Mouse (Mus musculus) liver, adult 2 months (tissue): ENCODE data around the gene Ltbp4. TPM values are rescaled to one million over a fixed set of nuclear protein-coding genes. Genes with fewer than 3 reads are reported as not detected.

Source experiments
- DNase-seq: peaks from one replicate; pipeline ENCODE4 v3.0.0-alpha.2; 2011; ENCODE audit warnings: low read depth, low spot score; ENCODE audit errors: extremely low read depth
- H3K27ac ChIP-seq: fragments of 200-500 bp; replicated peaks from 2 replicates; pipeline ENCODE4 v1.5.1; 2012; ENCODE audit warnings: low read depth, mild to moderate bottlenecking, control low read depth, inconsistent platforms, low read length; ENCODE audit not compliant: insufficient read depth
- H3K27me3 ChIP-seq: fragments of 200-500 bp; 2 replicates; pipeline ENCODE4 v1.6.1; 2012; ENCODE audit warnings: mild to moderate bottlenecking, moderate library complexity, low read length, inconsistent platforms; ENCODE audit not compliant: control insufficient read depth, insufficient read depth
- H3K36me3 ChIP-seq: fragments of 200-500 bp; 2 replicates; pipeline ENCODE4 v1.6.1; 2012; ENCODE audit warnings: low read length, inconsistent platforms; ENCODE audit not compliant: control insufficient read depth, insufficient read depth
- H3K4me1 ChIP-seq: fragments of 200-500 bp; 2 replicates; pipeline ENCODE4 v1.6.1; 2011; ENCODE audit warnings: low read length; ENCODE audit not compliant: control insufficient read depth, insufficient read depth
- H3K4me3 ChIP-seq: fragments of 200-500 bp; 2 replicates; pipeline ENCODE4 v1.5.1; 2011; ENCODE audit warnings: low read depth, mild to moderate bottlenecking, control low read depth, low read length, moderate library complexity; ENCODE audit not compliant: insufficient read depth
- H3K79me2 ChIP-seq: fragments of 200-500 bp; 2 replicates; pipeline ENCODE4 v1.6.1; 2012; ENCODE audit warnings: inconsistent platforms, mild to moderate bottlenecking, low read length, moderate library complexity; ENCODE audit not compliant: control insufficient read depth, insufficient read depth
- H3K9ac ChIP-seq: fragments of 200-500 bp; 2 replicates; pipeline ENCODE4 v1.6.1; 2012; ENCODE audit warnings: low read depth, mild to moderate bottlenecking, control low read depth, inconsistent platforms, low read length
- CTCF ChIP-seq: fragments of 200-500 bp; IDR thresholded peaks from 2 replicates; pipeline ENCODE4 v1.5.1; 2011; ENCODE audit warnings: low read depth, low read length, control low read depth
- POLR2A ChIP-seq: fragments of 200-500 bp; IDR thresholded peaks from 2 replicates; pipeline ENCODE4 v1.6.1; 2011; ENCODE audit warnings: low read length, control low read depth; ENCODE audit not compliant: insufficient read depth; ENCODE audit errors: extremely low read depth
- WGBS: fragments of 180-500 bp; shearing (Covaris S2); methylation state at CpG from one replicate; pipeline ENCODE4 v1.1.7; 2018; 5-methylcytosine and 5-hydroxymethylcytosine counted together
- polyA plus RNA-seq: library from polyadenylated mRNA; depleted of rRNA; stranded (reverse); fragments of >200 nt; gene quantifications from 2 replicates; pipeline ENCODE4 v1.2.3, GENCODE M21; 2012
- total RNA-seq: library from RNA; depleted of rRNA; stranded (reverse); fragments of >200 nt; gene quantifications from 2 replicates; pipeline ENCODE4 v1.2.3, GENCODE M21; 2014

Ltbp4 gene
- total and polyA plus RNA-seq, 2 experiments = 9.4 to 29.2 TPM

DNA sequence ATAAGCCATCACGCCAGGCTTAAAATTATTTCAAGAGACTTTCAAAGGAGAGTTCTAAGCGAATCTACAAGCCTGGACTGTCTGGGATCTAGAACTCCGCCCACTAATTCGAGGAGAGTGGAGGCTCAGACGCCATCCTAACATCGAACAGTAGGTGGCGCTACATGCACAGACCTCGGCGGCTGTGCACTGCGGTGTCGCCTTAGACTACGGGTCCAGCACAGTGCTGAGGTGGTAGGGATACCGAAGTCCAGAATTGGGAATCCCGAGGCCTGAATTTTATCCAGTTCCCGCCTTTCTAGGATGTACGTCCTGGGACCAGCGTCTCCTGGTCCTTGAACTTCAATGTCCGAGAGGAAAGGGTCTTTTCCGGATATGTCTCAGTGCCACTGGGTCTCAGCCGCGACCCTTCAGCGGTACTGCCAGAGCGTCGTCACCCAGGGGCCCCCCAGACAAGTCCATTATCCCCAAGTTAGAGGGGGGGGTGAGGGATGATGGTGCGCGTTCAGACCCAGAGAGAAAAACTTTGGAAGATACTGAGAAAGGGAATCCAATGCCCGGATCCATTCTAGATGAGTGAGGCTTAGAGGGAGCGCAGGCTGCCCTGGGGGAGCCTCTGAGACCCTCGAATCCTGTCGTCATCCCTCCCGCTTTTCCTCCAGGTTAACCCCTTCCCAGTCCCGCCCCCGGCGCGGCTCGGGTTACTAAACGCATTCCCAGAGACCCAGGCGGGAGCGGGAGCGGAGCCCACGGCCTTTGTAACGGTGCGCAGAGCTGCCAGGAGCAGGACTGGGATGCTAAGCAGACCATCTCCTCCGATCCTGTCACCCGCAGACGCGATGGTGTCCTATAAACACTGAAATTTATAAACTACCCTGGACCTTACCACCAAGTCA lies 1.3 kb downstream of the Ltbp4 start:
- no peak for TF ChIP-seq POLR2A
- TF ChIP-seq CTCF = peak; percentile 98
- no peak overlapping the region for H3K9ac ChIP-seq

DNA sequence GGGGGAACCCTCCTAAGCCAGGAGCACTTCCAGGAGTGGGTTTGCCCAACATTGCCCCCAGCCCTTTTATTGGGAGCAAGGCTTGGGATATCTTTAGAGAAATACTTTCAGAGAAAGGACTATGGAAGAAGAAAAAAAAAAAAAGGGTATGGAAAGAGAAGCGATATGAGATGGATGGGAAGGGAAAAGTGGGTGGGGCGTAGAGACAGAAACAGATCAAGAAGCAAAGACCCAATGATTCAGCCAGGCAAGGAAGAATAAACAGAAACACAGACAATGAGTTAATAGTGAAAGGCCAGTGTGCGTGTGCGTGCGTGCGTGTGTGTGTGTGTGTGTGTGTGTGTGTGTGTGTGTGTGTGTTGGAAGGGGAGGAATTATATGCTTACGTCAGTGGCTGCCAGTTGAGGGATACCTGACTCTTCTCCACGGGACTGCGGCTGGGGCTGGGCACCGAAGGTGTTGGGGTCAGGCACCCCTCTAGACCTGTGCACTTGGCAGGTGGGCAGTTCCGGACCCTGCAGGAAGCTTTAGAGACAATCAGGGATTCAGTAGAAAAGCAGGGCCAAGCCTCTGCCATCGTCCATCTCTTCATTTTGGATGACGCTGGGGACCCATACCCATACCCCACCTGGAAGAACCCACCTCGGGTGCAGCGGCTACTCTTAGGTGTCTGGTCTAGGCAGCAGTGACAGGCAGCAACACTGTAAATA lies 2.3 kb downstream of the Ltbp4 start:
- Histone ChIP-seq H3K27ac (peak overlapping the region; percentile 38), H3K9ac (no peak overlapping the region), H3K4me3 (no peak overlapping the region), H3K36me3 (no peaks in the 10 kb centered on the region), H3K79me2 (no peaks in the 10 kb centered on the region), H3K4me1 (no peaks in the 10 kb centered on the region), H3K27me3 (peaks cover 8% of the 10 kb centered on the region)
- 61% methylated on average over 15 of the region's 15 CpGs for WGBS
- no peak for DNase-seq
- TF ChIP-seq POLR2A = no peak

More for the DNA sequence above, 1.3 kb downstream of the Ltbp4 start:
- Histone ChIP-seq H3K4me1 (no peaks in the 10 kb centered on the region), H3K27ac (no peak overlapping the region), H3K4me3 (no peak overlapping the region), H3K79me2 (no peaks in the 10 kb centered on the region), H3K27me3 (peaks cover 8% of the 10 kb centered on the region), H3K36me3 (no peaks in the 10 kb centered on the region)
- peak; percentile 44 for DNase-seq
- WGBS = 3% methylated on average over 47 of the region's 47 CpGs

DNA sequence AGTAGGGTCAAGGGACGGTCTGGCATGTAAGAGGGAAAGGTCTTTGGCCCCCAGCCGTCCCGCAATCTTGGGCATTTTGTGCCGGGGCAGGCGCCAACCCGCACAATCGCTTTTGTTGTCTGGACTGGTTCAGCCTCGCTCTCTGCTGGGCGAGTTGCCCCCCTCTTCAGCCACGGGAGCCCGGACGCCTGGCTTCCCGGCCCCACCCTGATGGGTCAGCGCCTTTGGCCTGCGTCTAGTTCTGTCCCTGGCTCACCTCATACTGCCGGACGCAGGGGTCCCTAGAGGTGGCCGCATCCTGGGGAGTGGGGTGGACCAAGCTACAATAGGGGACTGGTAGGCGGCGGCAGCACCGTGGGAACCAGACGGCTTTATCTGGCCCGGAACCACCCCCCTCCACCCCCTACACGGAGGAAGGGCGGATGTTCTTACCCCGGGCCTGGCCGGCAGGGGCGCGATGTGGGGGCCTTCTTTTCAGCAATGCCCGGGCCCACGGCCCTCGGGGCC lies 3.0 kb downstream of the Ltbp4 start:
- WGBS = 22% methylated on average over 32 of the region's 32 CpGs

DNA sequence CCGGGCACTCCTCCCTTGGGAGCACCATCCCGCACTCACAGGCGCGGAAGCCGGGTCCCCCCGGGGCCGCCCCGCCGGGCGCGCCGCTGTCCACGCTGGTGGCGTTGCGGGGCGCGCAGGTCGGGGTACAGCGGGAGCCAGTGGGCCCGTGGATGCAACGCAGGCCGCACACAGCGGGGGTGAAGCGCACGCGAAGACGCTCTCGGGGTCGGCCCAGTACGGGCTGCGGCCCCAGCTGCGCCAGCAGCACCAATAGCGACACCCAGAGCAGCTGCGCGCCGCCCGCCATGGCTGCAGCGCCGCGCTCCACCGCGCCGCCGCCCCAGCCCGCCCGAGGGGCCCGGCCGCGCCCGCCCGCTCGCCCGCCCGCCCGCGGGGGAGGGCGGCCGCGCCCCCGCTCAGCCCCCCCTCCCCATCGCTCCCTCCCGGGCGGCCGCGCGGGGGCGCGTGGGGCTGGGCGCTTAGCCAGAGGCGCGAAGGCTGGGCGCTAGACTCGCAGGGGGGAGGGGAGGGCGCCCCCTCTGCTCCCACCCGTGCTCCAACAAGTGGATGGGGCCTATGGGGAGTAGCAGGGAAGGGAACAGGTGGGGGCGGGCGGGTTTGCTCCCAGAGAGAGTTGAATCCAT lies 4.1 kb downstream of the Ltbp4 start:
- H3K27me3 ChIP-seq = peaks cover 13% of the 10 kb centered on the region
- 5% methylated on average over 70 of the region's 77 CpGs for WGBS
- TF ChIP-seq CTCF (no peak), POLR2A (no peak)
- H3K36me3 ChIP-seq = no peaks in the 10 kb centered on the region
- no peaks in the 10 kb centered on the region for H3K79me2 ChIP-seq
- DNase-seq = no peak
- H3K4me1 ChIP-seq = no peaks in the 10 kb centered on the region; the same call in 1 of the 2 replicates
- peak overlapping the region; percentile 71 for H3K4me3 ChIP-seq
- peak overlapping the region; percentile 51 for H3K27ac ChIP-seq
- peak overlapping the region; percentile 81 for H3K9ac ChIP-seq

More for the DNA sequence above, 3.0 kb downstream of the Ltbp4 start:
- Histone ChIP-seq H3K79me2 (no peaks in the 10 kb centered on the region), H3K9ac (peak overlapping the region; percentile 21; the same call in 1 of the 2 replicates), H3K36me3 (no peaks in the 10 kb centered on the region), H3K27me3 (peaks cover 12% of the 10 kb centered on the region), H3K27ac (peak overlapping the region; percentile 51), H3K4me1 (no peaks in the 10 kb centered on the region; the same call in 1 of the 2 replicates), H3K4me3 (peak overlapping the region; percentile 26; the same call in 1 of the 2 replicates)
- TF ChIP-seq POLR2A = no peak
- no peak for TF ChIP-seq CTCF
- no peak for DNase-seq

DNA sequence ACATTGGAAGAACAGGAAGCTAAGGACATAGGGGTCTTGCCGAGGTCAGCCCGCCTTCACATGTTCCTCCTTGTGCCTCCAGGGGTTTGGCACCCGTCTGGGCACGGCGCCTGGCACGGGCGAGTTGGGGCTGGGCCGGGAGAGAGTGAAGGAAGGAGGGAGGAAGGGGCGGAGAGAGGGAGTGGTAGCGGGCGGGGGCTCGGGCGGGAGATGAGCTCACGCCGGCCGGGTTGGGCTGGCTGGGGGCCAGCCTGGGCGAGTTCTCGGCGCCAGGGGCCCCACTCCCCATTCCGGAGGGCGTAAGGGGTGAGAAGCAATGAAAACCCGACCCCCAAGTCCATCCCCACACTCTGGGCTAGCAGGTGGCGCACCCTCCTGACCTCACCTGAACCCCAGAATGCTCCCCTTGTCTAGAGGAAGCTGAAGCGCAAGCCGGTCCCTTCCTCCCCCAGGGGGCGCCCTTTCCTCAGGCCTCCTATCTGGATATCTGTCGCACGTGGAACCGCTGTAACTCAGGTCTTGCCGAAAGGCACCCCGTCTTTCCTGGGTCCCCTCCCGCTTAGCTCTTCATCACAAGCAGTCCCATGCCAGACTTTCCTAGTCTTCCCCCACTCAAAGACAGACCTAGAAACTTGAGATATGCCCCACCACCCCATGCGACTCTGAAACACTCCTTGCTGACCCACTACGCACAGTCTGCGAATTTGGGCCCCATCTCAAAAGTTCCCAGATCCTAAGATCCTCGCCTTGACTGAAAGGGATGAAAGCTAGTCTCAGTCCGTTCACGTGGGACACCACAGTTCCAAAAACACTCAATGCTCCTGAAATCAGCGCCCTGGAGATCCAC lies 4.9 kb downstream of the Ltbp4 start:
- Histone ChIP-seq H3K4me3 (peak overlapping the region; percentile 71), H3K79me2 (no peaks in the 10 kb centered on the region), H3K4me1 (no peaks in the 10 kb centered on the region; the same call in 1 of the 2 replicates), H3K36me3 (no peaks in the 10 kb centered on the region), H3K27ac (peak overlapping the region; percentile 14), H3K9ac (peak overlapping the region; percentile 81), H3K27me3 (peaks cover 13% of the 10 kb centered on the region)
- TF ChIP-seq CTCF = peak; percentile 90
- no peak for TF ChIP-seq POLR2A
- 3% methylated on average over 37 of the region's 39 CpGs for WGBS
- DNase-seq = peak; percentile 43
